Mouse (Mus musculus) kidney, adult 2 months (tissue): ENCODE results near the gene Plgrkt.

ENCODE experiments used
- CTCF ChIP-seq: fragments of 200-500 bp; conservative IDR thresholded peaks from 2 replicates; pipeline ENCODE4 v1.5.1; 2011; ENCODE audit warnings: low read depth, mild to moderate bottlenecking, control low read depth, low read length, moderate library complexity, mixed read lengths; ENCODE audit not compliant: insufficient read depth, insufficient read length
- POLR2A ChIP-seq: fragments of 200-500 bp; IDR thresholded peaks from one replicate; pipeline ENCODE4 v1.6.1; 2011; ENCODE audit warnings: low read depth, low read length, control low read depth

GRCm38 (mm10) chr19:29399786-29400185, 32.6 kb upstream of the Plgrkt start:
- TF ChIP-seq CTCF: no peak
- no peak for TF ChIP-seq POLR2A
